Mouse (Mus musculus) lung, adult 2 months (tissue): ENCODE measurements at regions not wholly inside any gene's neighbourhood (a gene's known extent, or its start where the extent isn't known, plus 50 kb on each side); places are given as distances from the start of the nearest gene placed in this dataset.

ENCODE experiments used
- CTCF ChIP-seq: fragments of 200-500 bp; IDR thresholded peaks from 2 replicates; pipeline ENCODE4 v1.5.1; 2011; ENCODE audit warnings: mild to moderate bottlenecking, low read length, control low read depth; ENCODE audit not compliant: insufficient read depth
- POLR2A ChIP-seq: fragments of 200-500 bp; IDR thresholded peaks from 2 replicates; pipeline ENCODE4 v1.6.1; 2011; ENCODE audit warnings: low read depth, mild to moderate bottlenecking, control low read depth, low read length, borderline replicate concordance; ENCODE audit errors: extremely low read depth

DNA sequence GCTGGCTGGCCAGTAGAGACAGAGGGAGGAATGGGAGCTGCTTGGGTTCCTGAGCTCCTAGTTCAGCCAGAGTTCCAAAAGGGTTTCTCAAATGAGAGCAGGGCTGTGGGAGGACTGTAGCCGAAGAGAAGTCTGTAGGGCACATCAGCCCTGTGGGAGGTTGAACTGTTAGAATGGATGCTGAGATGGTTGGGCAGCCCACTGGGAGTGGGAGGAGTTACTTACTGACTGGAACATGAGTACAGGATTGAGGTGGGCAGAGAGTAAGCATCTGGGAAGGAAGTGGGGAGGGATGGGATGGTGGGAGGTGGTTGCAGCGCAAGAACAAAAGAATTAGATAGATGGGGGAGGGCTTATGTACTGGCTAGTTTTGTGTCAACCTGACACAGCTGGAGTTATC, 88.7 kb upstream of the Nxpe4 start:
- TF ChIP-seq POLR2A = no peak
- no peak for TF ChIP-seq CTCF
